Mouse (Mus musculus): Measurements from ENCODE around the gene Scgb1c1. TPM values are rescaled to one million over a fixed set of nuclear protein-coding genes. Genes with fewer than 3 reads are reported as not detected.

Scgb1c1 gene
- total and polyA plus RNA-seq, 2 experiments from 2014 or later, result not detected

GRCm38 (mm10) chr7:140857550-140858505 lies 12.5 kb downstream of the Scgb1c1 start, which contains the start of gene Bet1l:
Bet1l (minus strand) TSS chr7:140857577.
- peak; percentile 16 for DNase-seq (ENCODE audit: low spot score)
- H3K4me1 ChIP-seq (ENCODE audit: insufficient read depth, low read length), result peaks cover 23% of the 10 kb centered on the region
- peak; percentile 41 for ATAC-seq
- peak within 1 kb of the TSS; percentile 80 for H3K9ac ChIP-seq (replicated peaks; ENCODE audit: low read length)
- no peaks in the 10 kb centered on the region for H3K27me3 ChIP-seq (ENCODE audit: insufficient read depth, low read length)
- H3K36me3 ChIP-seq (ENCODE audit: insufficient read depth, low read length), result peaks cover 52% of the 10 kb centered on the region
- H3K4me2 ChIP-seq (ENCODE audit: low read depth, low read length), result peak within 1 kb of the TSS; percentile 97
- whole genome bisulfite sequencing, result 31% methylated on average over 40 of the region's 40 CpGs
- peak within 1 kb of the TSS; percentile 88 for H3K4me3 ChIP-seq (ENCODE audit: low read length)
- no peaks in the 10 kb centered on the region for H3K9me3 ChIP-seq (ENCODE audit: low read length)
- peak within 1 kb of the TSS; percentile 96 for H3K27ac ChIP-seq
- no peak for TF ChIP-seq CTCF (IDR thresholded peaks at IDR 0.05; ENCODE audit: low read depth)

- H3K36me3 ChIP-seq (ENCODE audit: insufficient read depth, low read length), result peaks cover 52% of the 10 kb centered on the region
- H3K4me3 ChIP-seq (ENCODE audit: low read length), result peak overlapping the region; percentile 88
Measured at GRCm38 (mm10) chr7:140858746-140859145, 13.4 kb downstream of the Scgb1c1 start.

GRCm38 (mm10) chr7:140859997-140860396 lies 14.7 kb downstream of the Scgb1c1 start:
- no peak for TF ChIP-seq CTCF (IDR thresholded peaks at IDR 0.05; ENCODE audit: low read depth)
- DNase-seq (ENCODE audit: low spot score) (no peak), ATAC-seq (no peak)
- no peak overlapping the region for H3K4me3 ChIP-seq (ENCODE audit: low read length)
- H3K4me1 ChIP-seq (ENCODE audit: insufficient read depth, low read length), result peaks cover 21% of the 10 kb centered on the region
- H3K36me3 ChIP-seq (ENCODE audit: insufficient read depth, low read length), result peaks cover 54% of the 10 kb centered on the region
- no peaks in the 10 kb centered on the region for H3K27me3 ChIP-seq (ENCODE audit: insufficient read depth, low read length)
- no peak overlapping the region for H3K4me2 ChIP-seq (ENCODE audit: low read depth, low read length)
- WGBS, result 68% methylated on average over 6 of the region's 6 CpGs
- H3K9me3 ChIP-seq (ENCODE audit: low read length), result no peaks in the 10 kb centered on the region
- no peak overlapping the region for H3K9ac ChIP-seq (replicated peaks; ENCODE audit: low read length)
- no peak overlapping the region for H3K27ac ChIP-seq

More at GRCm38 (mm10) chr7:140858746-140859145, 13.4 kb downstream of the Scgb1c1 start:
- Histone ChIP-seq H3K27me3 (ENCODE audit: insufficient read depth, low read length) (no peaks in the 10 kb centered on the region), H3K4me2 (ENCODE audit: low read depth, low read length) (peak overlapping the region; percentile 97), H3K4me1 (ENCODE audit: insufficient read depth, low read length) (peaks cover 23% of the 10 kb centered on the region), H3K27ac (no peak overlapping the region), H3K9me3 (ENCODE audit: low read length) (no peaks in the 10 kb centered on the region), H3K9ac (replicated peaks; ENCODE audit: low read length) (no peak overlapping the region; the same call in 1 of the 2 replicates)
- DNase-seq (ENCODE audit: low spot score) (no peak), ATAC-seq (no peak)
- TF ChIP-seq CTCF (IDR thresholded peaks at IDR 0.05; ENCODE audit: low read depth), result no peak
- 93% methylated on average over 8 of the region's 8 CpGs for WGBS

GRCm38 (mm10) chr7:140860728-140861127 lies 15.4 kb downstream of the Scgb1c1 start:
- H3K27me3 ChIP-seq (ENCODE audit: insufficient read depth, low read length), result no peaks in the 10 kb centered on the region
- no peak overlapping the region for H3K27ac ChIP-seq
- no peak overlapping the region for H3K9ac ChIP-seq (replicated peaks; ENCODE audit: low read length)
- TF ChIP-seq CTCF (IDR thresholded peaks at IDR 0.05; ENCODE audit: low read depth), result no peak
- H3K4me3 ChIP-seq (ENCODE audit: low read length), result no peak overlapping the region
- H3K4me1 ChIP-seq (ENCODE audit: insufficient read depth, low read length), result peaks cover 14% of the 10 kb centered on the region
- no peak overlapping the region for H3K4me2 ChIP-seq (ENCODE audit: low read depth, low read length)
- WGBS, result 85% methylated on average over 5 of the region's 5 CpGs
- H3K9me3 ChIP-seq (ENCODE audit: low read length), result no peaks in the 10 kb centered on the region
- no peak for DNase-seq (ENCODE audit: low spot score)
- peaks cover 56% of the 10 kb centered on the region for H3K36me3 ChIP-seq (ENCODE audit: insufficient read depth, low read length)
- ATAC-seq, result no peak

GRCm38 (mm10) chr7:140864761-140865160 lies 19.4 kb downstream of the Scgb1c1 start:
- Histone ChIP-seq H3K27me3 (ENCODE audit: insufficient read depth, low read length) (no peaks in the 10 kb centered on the region), H3K4me1 (ENCODE audit: insufficient read depth, low read length) (no peaks in the 10 kb centered on the region), H3K27ac (no peak overlapping the region), H3K4me2 (ENCODE audit: low read depth, low read length) (no peak overlapping the region), H3K36me3 (ENCODE audit: insufficient read depth, low read length) (peaks cover 49% of the 10 kb centered on the region), H3K4me3 (ENCODE audit: low read length) (no peak overlapping the region), H3K9ac (replicated peaks; ENCODE audit: low read length) (no peak overlapping the region), H3K9me3 (ENCODE audit: low read length) (no peaks in the 10 kb centered on the region)
- DNase-seq (ENCODE audit: low spot score) (no peak), ATAC-seq (no peak)
- no peak for TF ChIP-seq CTCF (IDR thresholded peaks at IDR 0.05; ENCODE audit: low read depth)
- 88% methylated on average over 12 of the region's 12 CpGs for WGBS

- Histone ChIP-seq H3K4me1 (ENCODE audit: insufficient read depth, low read length) (no peaks in the 10 kb centered on the region), H3K9ac (replicated peaks; ENCODE audit: low read length) (no peak overlapping the region), H3K27me3 (ENCODE audit: insufficient read depth, low read length) (no peaks in the 10 kb centered on the region), H3K4me3 (ENCODE audit: low read length) (no peak overlapping the region), H3K36me3 (ENCODE audit: insufficient read depth, low read length) (peaks cover 21% of the 10 kb centered on the region; the same call in 1 of the 2 replicates), H3K27ac (no peak overlapping the region), H3K9me3 (ENCODE audit: low read length) (no peaks in the 10 kb centered on the region), H3K4me2 (ENCODE audit: low read depth, low read length) (no peak overlapping the region)
- TF ChIP-seq CTCF (IDR thresholded peaks at IDR 0.05; ENCODE audit: low read depth), result no peak
- 96% methylated on average over 4 of the region's 4 CpGs for WGBS
- ATAC-seq, result no peak
- DNase-seq (ENCODE audit: low spot score), result no peak
Measured at GRCm38 (mm10) chr7:140874224-140874623, 28.9 kb downstream of the Scgb1c1 start.
